Mouse (Mus musculus) heart, adult 9 months (tissue): ENCODE data around the gene Pdk1.

Experiments used
- DNase-seq, 2 experiments: peaks; one replicate each; pipeline ENCODE4 v3.0.0; 2022; ENCODE audit warnings: low spot score in 2 of 2

Gene Pdk1

GRCm38 (mm10) chr2:71938716-71939393 is 65.8 kb downstream of the Pdk1 start:
- peak in 1 of 2 experiments; percentile 9 for DNase-seq

- no peak for DNase-seq
Observed at GRCm38 (mm10) chr2:71941005-71941720, 68.1 kb downstream of the Pdk1 start.

- DNase-seq, result no peak
Observed at GRCm38 (mm10) chr2:71941721-71942087, 68.7 kb downstream of the Pdk1 start.

- DNase-seq, result no peak
Observed at GRCm38 (mm10) chr2:71951212-71951611, 78.2 kb downstream of the Pdk1 start.
